Mouse (Mus musculus): ENCODE data around the gene Borcs8.

Gene Borcs8

GRCm38 (mm10) chr8:70139026-70139857, at the start of gene Borcs8, which contains the start of the genes Rfxank and Mef2b:
Gene Borcs8, plus strand, starts transcription at chr8:70139499.
Gene Rfxank, minus strand, starts transcription at chr8:70139154.
Gene Mef2b, plus strand, starts transcription at chr8:70139711.
- peak; percentile 100 for DNase-seq (ENCODE audit: low read depth, low spot score)

- no peak for DNase-seq (ENCODE audit: low read depth, low spot score)
Measured at GRCm38 (mm10) chr8:70092786-70093185, 46.5 kb upstream of the Borcs8 start.

GRCm38 (mm10) chr8:70099276-70099675, 40.0 kb upstream of the Borcs8 start:
- DNase-seq (ENCODE audit: low read depth, low spot score): no peak

- DNase-seq (ENCODE audit: low read depth, low spot score): no peak
Measured at GRCm38 (mm10) chr8:70100241-70100640, 39.1 kb upstream of the Borcs8 start.

- peak; percentile 19 for DNase-seq (ENCODE audit: low read depth, low spot score)
Measured at GRCm38 (mm10) chr8:70104506-70104905, 34.8 kb upstream of the Borcs8 start.

- no peak for DNase-seq (ENCODE audit: low read depth, low spot score)
Measured at GRCm38 (mm10) chr8:70104922-70105321, 34.4 kb upstream of the Borcs8 start.

GRCm38 (mm10) chr8:70110451-70110850, 28.8 kb upstream of the Borcs8 start:
- DNase-seq (ENCODE audit: low read depth, low spot score): no peak

- DNase-seq (ENCODE audit: low read depth, low spot score): no peak
Measured at GRCm38 (mm10) chr8:70111192-70111795, 28.0 kb upstream of the Borcs8 start.

GRCm38 (mm10) chr8:70112401-70113016, 26.8 kb upstream of the Borcs8 start:
- no peak for DNase-seq (ENCODE audit: low read depth, low spot score)

- DNase-seq (ENCODE audit: low read depth, low spot score): no peak
Measured at GRCm38 (mm10) chr8:70114488-70114887, 24.8 kb upstream of the Borcs8 start.

GRCm38 (mm10) chr8:70114892-70115291, 24.4 kb upstream of the Borcs8 start:
- DNase-seq (ENCODE audit: low read depth, low spot score): no peak

GRCm38 (mm10) chr8:70117611-70118010, 21.7 kb upstream of the Borcs8 start:
- no peak for DNase-seq (ENCODE audit: low read depth, low spot score)

GRCm38 (mm10) chr8:70118726-70119700, 20.3 kb upstream of the Borcs8 start:
- DNase-seq (ENCODE audit: low read depth, low spot score): no peak

- DNase-seq (ENCODE audit: low read depth, low spot score): no peak
Measured at GRCm38 (mm10) chr8:70120667-70121066, 18.6 kb upstream of the Borcs8 start, which contains the start of gene Ncan. Gene Ncan, minus strand, starts transcription at chr8:70120873.

GRCm38 (mm10) chr8:70122863-70123262, 16.4 kb upstream of the Borcs8 start:
- DNase-seq (ENCODE audit: low read depth, low spot score): no peak

GRCm38 (mm10) chr8:70124992-70125391, 14.3 kb upstream of the Borcs8 start:
- DNase-seq (ENCODE audit: low read depth, low spot score): no peak

GRCm38 (mm10) chr8:70128435-70128834, 10.9 kb upstream of the Borcs8 start:
- peak; percentile 67 for DNase-seq (ENCODE audit: low read depth, low spot score)

GRCm38 (mm10) chr8:70129309-70129952, 9.9 kb upstream of the Borcs8 start:
- DNase-seq (ENCODE audit: low read depth, low spot score): peak; percentile 32

- DNase-seq (ENCODE audit: low read depth, low spot score): no peak
Measured at GRCm38 (mm10) chr8:70130066-70130465, 9.2 kb upstream of the Borcs8 start.

GRCm38 (mm10) chr8:70131166-70131883, 8.0 kb upstream of the Borcs8 start, which contains the start of gene Nr2c2ap:
Gene Nr2c2ap, plus strand, starts transcription at chr8:70131333.
- peak; percentile 86 for DNase-seq (ENCODE audit: low read depth, low spot score)

All from skeletal muscle tissue, adult 2 months (tissue).